Mouse (Mus musculus) ES-E14 (cell line): ENCODE measurements around the gene Arl13b. TPM values are rescaled to one million over a fixed set of nuclear protein-coding genes. Genes with fewer than 3 reads are reported as not detected.

Experiments
- DNase-seq: peaks from one replicate; pipeline ENCODE4 v3.0.0-alpha.2; 2013; ENCODE audit warnings: low read depth, low spot score
- H3K27ac ChIP-seq: 2 replicates; pipeline ENCODE4 v1.5.1; 2012; ENCODE audit warnings: low read depth, mild to moderate bottlenecking, low read length, moderate library complexity, mixed read lengths; ENCODE audit not compliant: poor library complexity, insufficient read depth, severe bottlenecking
- H3K36me3 ChIP-seq: 2 replicates; pipeline ENCODE4 v1.6.1; 2012; ENCODE audit warnings: mild to moderate bottlenecking, low read length, moderate library complexity, mixed read lengths; ENCODE audit not compliant: control insufficient read depth, poor library complexity, insufficient read depth, severe bottlenecking
- H3K4me1 ChIP-seq, 2 experiments: fragments of 150-350 bp in 1 of 2; sonication (generic) in 1 of 2; 2 replicates each; pipeline ENCODE4 v1.6.1; 2012; ENCODE audit warnings: low read length in 2 of 2, mild to moderate bottlenecking in 1 of 2, mixed read lengths in 1 of 2; ENCODE audit not compliant: control insufficient read depth in 2 of 2, insufficient read depth in 2 of 2, poor library complexity in 1 of 2
- H3K4me3 ChIP-seq, 2 experiments: fragments of 150-350 bp in 1 of 2; sonication (generic) in 1 of 2; 2 replicates each; pipeline ENCODE4 v1.5.1; 2012; ENCODE audit warnings: low read length in 2 of 2, low read depth in 1 of 2, mild to moderate bottlenecking in 1 of 2, mixed read lengths in 1 of 2; ENCODE audit not compliant: insufficient read depth in 1 of 2, poor library complexity in 1 of 2, severe bottlenecking in 1 of 2
- H3K9ac ChIP-seq: 2 replicates; pipeline ENCODE4 v1.6.1; 2012; ENCODE audit warnings: low read depth, mild to moderate bottlenecking, low read length, mixed read lengths; ENCODE audit not compliant: poor library complexity, insufficient read depth, severe bottlenecking
- H3K9me3 ChIP-seq: fragments of 150-350 bp; sonication (generic); 2 replicates; pipeline ENCODE4 v1.6.1; 2012; ENCODE audit warnings: low read depth, mild to moderate bottlenecking, low read length; ENCODE audit not compliant: control insufficient read depth, insufficient read depth
- CHD2 ChIP-seq: IDR thresholded peaks from 2 replicates; pipeline ENCODE4 v1.6.1; 2014; ENCODE audit warnings: mild to moderate bottlenecking, low read depth, low read length, inconsistent platforms
- HCFC1 ChIP-seq: IDR thresholded peaks from 2 replicates; pipeline ENCODE4 v1.6.1; 2012; ENCODE audit warnings: low read length, inconsistent platforms, borderline replicate concordance; ENCODE audit not compliant: insufficient read depth
- MAFK ChIP-seq: IDR thresholded peaks from 2 replicates; pipeline ENCODE4 v1.6.1; 2014; ENCODE audit warnings: mild to moderate bottlenecking, low read depth, low read length, inconsistent platforms; ENCODE audit not compliant: insufficient read depth
- ZC3H11A ChIP-seq: IDR thresholded peaks from 2 replicates; pipeline ENCODE4 v1.6.1; 2012; ENCODE audit warnings: low read depth, mild to moderate bottlenecking, inconsistent platforms, low read length, borderline replicate concordance
- ZNF384 ChIP-seq: IDR thresholded peaks from 2 replicates; pipeline ENCODE4 v1.6.1; 2012; ENCODE audit warnings: low read depth, low read length, inconsistent platforms
- in situ Hi-C, 2 experiments: fragments of 600-800 bp; cut with MboI; formaldehyde crosslinking; loops; one replicate each; pipeline ENCODE4 v1.15.1; 2025; ENCODE audit warnings: low sequenced_read_pairs in 2 of 2, inconsistent platforms in 1 of 2; ENCODE audit not compliant: unreplicated experiment in 2 of 2
- total RNA-seq: library from RNA; depleted of rRNA; stranded (reverse); fragments of 300-350 nt; gene quantifications from 2 replicates; pipeline ENCODE4 v1.2.3, GENCODE M21; 2012; rRNA removed

Arl13b gene
- total RNA-seq: 7.3 and 8.3 TPM in 2 replicates

GRCm38 (mm10) chr16:62846498-62847312 lies at the start of gene Arl13b:
Arl13b (minus strand) TSS chr16:62847040.
- H3K4me3 ChIP-seq: peak within 1 kb of the TSS; percentile 81 to 83
- no peaks in the 10 kb centered on the region for H3K9me3 ChIP-seq
- H3K4me1 ChIP-seq: peaks cover 2% of the 10 kb centered on the region in 2 experiments; a peak in 3 of 4 replicates
- H3K27ac ChIP-seq: peak within 1 kb of the TSS; percentile 45; the same call in 1 of the 2 replicates
- no peaks in the 10 kb centered on the region for H3K36me3 ChIP-seq
- TF ChIP-seq HCFC1: 0 out of 2 replicates have a peak, but pooled peaks have one; percentile 67
- TF ChIP-seq ZC3H11A: no peak
- TF ChIP-seq MAFK: no peak
- peak within 1 kb of the TSS; percentile 83 for H3K9ac ChIP-seq
- peak; percentile 98 for DNase-seq
- in situ Hi-C loops: no loop called here

DNA sequence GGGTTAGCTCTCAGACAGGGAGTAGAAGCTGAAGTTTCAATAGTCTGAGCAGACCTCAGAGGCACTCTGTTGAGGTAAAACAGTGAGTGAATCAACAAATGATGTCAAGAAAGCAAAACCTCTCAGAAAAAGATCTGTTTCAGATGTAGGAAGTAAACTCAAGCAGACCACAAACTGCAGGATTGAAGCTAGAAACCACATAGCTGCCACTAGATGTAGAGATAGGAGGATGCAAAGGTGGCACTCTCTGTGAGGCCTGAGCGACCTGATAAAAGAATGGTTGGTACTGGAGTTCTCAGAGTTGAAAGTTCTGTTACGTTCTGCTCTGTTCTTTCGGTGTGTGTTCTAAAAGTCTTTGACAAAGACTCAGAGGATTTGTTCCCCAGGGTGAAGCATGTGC lies 49.0 kb upstream of the Arl13b start:
- no peak overlapping the region for H3K27ac ChIP-seq
- no peaks in the 10 kb centered on the region for H3K36me3 ChIP-seq
- DNase-seq: no peak
- no peaks in the 10 kb centered on the region for H3K4me1 ChIP-seq
- TF ChIP-seq MAFK: no peak
- in situ Hi-C loops: no loop called here
- H3K4me3 ChIP-seq: no peak overlapping the region
- H3K9ac ChIP-seq: no peak overlapping the region
- H3K9me3 ChIP-seq: no peaks in the 10 kb centered on the region

DNA sequence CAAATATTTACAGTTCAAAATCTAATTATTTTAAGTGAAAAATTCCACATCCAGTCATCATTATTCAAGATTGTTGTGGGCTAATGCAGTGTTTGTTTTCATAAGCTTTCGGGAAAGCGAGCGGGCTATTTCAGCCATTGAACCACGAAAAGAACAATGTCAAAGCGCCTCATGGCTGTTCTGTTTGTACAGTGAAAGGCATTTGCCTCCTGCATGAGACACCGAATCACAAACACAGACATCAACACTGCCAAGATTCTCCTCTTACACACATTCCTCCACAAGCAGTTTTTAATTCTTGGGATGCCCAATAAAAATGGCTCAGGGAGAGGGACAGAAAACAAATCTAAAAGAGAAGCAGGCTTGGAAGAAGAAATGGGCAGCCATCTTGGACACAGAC lies 27.2 kb upstream of the Arl13b start:
- TF ChIP-seq ZC3H11A (no peak), MAFK (no peak), CHD2 (no peak), HCFC1 (no peak), ZNF384 (no peak)
- no peak overlapping the region for H3K9ac ChIP-seq
- H3K36me3 ChIP-seq: no peaks in the 10 kb centered on the region; the same call in 1 of the 2 replicates
- no peak for DNase-seq
- H3K27ac ChIP-seq: no peak overlapping the region
- H3K9me3 ChIP-seq: peaks cover 14% of the 10 kb centered on the region
- H3K4me3 ChIP-seq: no peak overlapping the region
- in situ Hi-C loops: no loop called here
- H3K4me1 ChIP-seq: no peaks in the 10 kb centered on the region

GRCm38 (mm10) chr16:62873180-62873579 lies 26.3 kb upstream of the Arl13b start:
- peaks cover 14% of the 10 kb centered on the region for H3K9me3 ChIP-seq
- TF ChIP-seq ZC3H11A (no peak), HCFC1 (no peak), MAFK (no peak), ZNF384 (no peak), CHD2 (no peak)
- in situ Hi-C loops: no loop called here
- H3K4me1 ChIP-seq: no peaks in the 10 kb centered on the region
- no peak for DNase-seq
- no peak overlapping the region for H3K9ac ChIP-seq
- no peaks in the 10 kb centered on the region; the same call in 1 of the 2 replicates for H3K36me3 ChIP-seq
- H3K4me3 ChIP-seq: no peak overlapping the region
- H3K27ac ChIP-seq: no peak overlapping the region

GRCm38 (mm10) chr16:62872688-62873117 lies 25.9 kb upstream of the Arl13b start:
- H3K4me1 ChIP-seq: no peaks in the 10 kb centered on the region

More at GRCm38 (mm10) chr16:62872688-62873117, 25.9 kb upstream of the Arl13b start:
- peaks cover 14% of the 10 kb centered on the region for H3K9me3 ChIP-seq
- no peak overlapping the region for H3K4me3 ChIP-seq
- H3K9ac ChIP-seq: no peak overlapping the region
- H3K36me3 ChIP-seq: no peaks in the 10 kb centered on the region; the same call in 1 of the 2 replicates
- in situ Hi-C loops: no loop called here
- no peak for DNase-seq
- no peak overlapping the region for H3K27ac ChIP-seq
- TF ChIP-seq ZC3H11A (no peak), ZNF384 (no peak), HCFC1 (no peak), MAFK (no peak), CHD2 (no peak)
